Mouse (Mus musculus) heart, adult 18-20 months (tissue): ENCODE results near the gene Mst1r. TPM values are rescaled to one million over a fixed set of nuclear protein-coding genes. Genes with fewer than 3 reads are reported as not detected.

Source experiments
- DNase-seq, 2 experiments: peaks; one replicate each; pipeline ENCODE4 v3.0.0; 2021 to 2022; ENCODE audit warnings: mixed read lengths in 1 of 2
- total RNA-seq, 2 experiments: library from RNA; stranded (reverse); gene quantifications; 2 replicates each; pipeline ENCODE4 v1.2.3; 2021

Mst1r gene
- total RNA-seq, 2 experiments from 2014 or later = 2.3 to 3.1 TPM

DNA sequence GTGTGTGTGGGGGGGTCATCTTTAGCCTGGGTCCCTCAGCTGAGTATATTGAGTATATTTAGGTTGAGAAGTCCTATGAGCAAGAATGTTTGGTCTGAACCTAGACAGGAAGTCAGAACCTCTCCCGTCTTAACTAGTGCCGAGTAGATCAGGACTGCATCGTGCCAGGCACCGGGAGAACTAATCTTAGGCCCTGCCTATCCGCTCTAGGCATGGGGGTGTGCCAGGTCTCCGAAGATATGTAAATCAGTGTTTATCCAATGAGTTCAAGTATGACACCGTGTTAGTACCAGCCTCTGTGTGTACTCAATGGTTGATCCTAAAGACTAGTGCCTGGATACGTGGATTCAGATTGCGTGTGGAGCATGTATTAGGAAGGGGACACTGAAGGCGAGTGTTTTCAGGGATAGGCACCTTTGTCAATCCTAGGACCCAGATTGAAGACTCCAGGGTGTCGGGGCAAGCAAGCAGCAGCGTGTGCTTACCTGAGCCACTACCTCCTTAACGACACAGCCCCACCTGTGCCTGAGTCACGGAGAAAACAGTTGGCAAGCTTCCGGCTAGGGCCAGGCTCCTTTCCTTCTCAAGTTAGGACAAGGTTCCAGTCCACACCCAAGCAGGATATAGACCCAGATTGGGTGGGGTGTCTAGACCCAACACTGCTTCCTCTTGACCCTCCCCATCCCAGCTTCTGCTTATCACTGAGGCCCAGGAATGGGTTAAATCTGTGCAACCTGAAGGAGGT lies 3.5 kb downstream of the Mst1r start:
- DNase-seq = peak in 1 of 2 experiments; percentile 19

DNA sequence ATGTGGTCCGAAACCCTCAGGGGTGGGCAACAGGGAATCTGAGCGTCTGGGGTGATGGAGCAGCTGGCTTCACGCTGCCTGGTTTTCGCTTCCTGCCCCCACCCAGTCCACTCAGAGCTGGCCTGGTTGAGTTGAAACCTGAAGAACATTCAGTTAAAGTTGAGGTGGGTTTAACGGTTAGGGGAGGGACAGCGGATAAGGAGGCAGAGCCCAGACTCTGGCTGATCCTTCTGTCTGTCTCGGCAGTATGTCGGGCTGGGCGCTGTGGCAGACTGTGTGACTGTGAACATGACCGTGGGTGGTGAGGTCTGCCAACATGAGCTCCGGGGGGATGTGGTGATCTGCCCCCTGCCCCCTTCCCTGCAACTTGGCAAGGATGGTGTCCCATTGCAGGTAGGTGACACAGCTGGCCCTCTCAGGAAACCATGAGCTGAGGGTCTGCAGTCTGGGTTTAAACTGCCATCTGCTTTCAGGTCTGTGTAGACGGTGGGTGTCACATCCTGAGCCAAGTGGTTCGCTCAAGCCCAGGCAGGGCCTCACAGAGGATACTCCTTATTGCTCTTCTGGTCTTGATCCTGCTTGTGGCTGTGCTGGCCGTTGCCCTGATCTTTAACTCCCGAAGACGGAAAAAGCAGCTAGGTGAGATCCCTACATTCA lies 8.2 kb downstream of the Mst1r start:
- no peak for DNase-seq

DNA sequence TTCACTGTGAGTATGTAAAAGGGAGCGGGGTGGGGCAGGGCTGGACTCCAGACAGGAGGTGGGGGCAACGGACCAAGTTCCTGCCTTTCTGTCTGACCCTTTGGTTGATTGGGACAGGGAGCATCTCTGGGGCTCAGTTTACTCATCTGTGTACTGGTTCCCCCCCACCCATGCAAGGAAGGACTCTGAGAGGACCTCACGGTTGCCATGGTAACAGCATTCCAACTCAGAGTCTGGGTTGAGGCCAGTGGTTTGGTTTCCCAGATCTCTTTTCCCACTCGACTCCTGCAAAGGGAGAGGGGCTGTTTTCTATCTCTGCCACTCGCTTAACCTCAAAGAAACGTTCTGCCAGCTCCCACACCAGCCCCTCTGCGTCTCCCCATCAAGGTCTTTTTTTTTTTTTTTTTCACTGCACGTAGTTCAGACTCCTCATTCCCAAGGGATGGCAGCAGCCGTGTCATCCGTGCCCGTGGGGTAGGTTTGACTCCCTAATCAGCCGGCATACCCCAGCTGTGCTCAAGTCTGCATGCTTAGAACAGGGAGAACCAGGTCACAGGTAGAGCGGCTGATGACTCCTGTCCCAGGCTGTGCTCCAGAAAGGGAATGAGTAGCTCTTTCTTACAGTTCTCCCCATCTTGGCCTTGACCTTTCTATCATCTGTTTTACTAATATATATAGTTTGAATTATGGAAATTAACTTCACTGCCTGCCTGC lies 11.4 kb downstream of the Mst1r start:
- DNase-seq = no peak

DNA sequence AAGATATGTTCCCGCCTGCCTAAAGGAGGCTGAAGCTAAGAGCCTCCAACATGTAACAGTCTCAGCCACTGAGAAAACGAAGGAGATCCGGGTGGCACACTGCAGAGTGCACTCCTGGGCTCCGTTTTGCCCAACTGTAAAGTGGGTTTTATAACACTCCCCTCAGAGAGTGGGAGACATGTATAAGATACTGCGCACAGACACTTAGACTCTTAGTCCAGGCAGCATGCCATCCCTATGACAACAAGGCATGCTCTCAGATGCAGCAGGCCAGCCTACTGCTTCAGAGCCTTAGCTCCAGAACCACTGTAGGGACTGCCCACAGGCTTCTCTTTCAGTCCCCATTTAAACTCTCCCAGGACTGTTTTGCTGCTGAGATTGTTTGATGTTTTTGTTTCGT lies 12.2 kb downstream of the Mst1r start:
- no peak for DNase-seq

DNA sequence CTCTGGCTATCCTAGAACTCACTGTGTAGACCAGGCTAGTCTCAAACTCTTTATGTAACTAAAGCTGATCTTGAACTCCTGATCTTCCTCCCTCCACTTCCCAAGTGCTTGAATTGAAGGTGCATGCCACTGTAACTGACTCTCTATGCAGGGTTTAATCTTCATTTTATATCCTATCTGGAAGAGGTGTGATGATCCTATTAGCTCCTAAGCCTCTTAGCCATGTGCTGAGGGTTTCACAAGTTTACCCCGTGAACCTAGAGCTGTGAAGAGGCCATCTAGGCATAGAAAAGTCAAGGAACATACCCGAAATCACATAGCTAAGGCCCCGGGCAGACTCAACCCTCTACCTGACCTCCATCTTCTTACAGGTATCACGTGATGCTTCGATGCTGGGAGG lies 12.8 kb downstream of the Mst1r start:
- DNase-seq = no peak

DNA sequence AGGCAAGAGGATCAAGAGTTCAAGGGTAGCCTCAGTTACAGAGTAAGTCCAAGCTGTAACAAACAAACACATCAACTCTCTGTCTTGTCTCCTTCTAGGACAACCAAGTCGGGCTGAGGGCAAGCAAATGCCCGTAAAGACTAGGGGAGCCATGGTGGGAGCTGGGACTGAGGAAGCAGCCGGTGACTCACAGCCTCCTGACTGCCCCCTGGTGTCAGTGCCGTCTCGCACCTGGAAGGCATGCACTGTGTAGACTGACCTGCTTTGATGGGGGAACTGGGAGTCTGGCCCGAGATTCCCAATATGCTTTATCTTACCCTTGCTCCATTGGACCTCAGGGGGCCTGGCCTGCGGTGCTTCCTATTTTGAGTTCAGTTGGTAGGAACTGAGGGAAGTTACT lies 16.3 kb downstream of the Mst1r start:
- peak in 1 of 2 experiments; percentile 31 for DNase-seq

DNA sequence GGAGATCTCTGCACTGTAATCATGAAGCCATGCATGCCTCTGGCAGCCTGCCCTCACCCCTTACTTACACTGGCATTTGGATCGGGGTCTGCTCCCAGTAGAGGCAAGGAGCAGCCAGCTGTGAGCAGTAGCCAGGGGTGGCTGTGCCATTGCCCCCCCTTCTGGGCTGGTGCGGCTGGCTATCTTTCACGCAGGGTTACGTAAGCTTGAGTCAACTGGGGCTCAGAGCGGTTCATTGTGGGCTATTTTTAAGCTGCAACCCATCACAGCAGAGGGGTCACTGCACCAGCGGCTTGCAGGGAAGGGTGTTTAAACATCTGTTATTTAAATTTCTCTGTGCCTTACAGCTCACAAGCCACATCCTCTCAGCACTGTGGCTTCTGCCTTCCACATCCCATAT lies 17.3 kb downstream of the Mst1r start:
- peak; percentile 70 to 77 for DNase-seq

DNA sequence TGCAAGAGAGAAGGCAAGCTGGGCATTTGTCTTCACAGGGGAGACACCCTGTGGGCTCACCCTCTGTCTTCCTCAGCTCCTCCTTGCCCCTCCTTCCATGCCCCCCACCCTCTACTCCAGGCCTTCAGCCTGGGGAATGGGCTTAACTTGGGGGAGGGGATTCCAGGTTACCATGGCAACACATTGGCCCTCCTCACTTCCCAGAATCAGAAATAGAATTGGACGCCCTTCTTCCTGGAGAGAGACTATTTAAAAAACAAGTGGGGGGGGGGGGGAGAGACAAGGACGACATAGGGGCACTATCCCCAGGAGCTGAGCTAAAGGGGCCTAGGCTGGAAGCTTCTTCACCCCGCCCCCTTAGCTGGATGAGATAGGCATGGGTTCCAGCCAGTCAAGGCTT lies 18.6 kb downstream of the Mst1r start:
- no peak for DNase-seq

DNA sequence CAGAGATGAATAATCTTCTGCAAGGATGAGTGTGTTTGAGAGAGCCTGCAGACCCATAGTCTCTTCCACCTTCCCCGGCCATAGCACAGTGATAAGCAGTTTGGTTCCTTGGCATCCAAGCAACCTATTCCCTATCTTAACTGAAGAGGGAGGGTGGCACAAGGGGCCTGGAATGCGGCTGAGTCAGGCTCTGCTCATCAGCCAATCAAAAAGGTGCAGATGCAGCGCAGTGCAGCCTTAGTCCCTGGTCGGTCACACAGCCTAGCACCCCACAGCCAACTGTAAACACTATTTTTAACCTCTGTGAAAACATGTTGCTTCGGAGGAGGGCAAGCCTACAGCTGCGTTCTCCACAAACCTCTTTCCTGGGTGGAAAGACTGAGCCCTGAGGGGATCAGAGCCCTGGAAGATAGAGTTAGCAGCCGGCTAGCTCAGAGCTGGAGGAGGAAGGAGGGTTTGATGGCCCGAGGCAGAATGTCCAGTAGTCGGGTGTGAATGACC lies 20.3 kb downstream of the Mst1r start:
- DNase-seq = peak in 1 of 2 experiments; percentile 48

DNA sequence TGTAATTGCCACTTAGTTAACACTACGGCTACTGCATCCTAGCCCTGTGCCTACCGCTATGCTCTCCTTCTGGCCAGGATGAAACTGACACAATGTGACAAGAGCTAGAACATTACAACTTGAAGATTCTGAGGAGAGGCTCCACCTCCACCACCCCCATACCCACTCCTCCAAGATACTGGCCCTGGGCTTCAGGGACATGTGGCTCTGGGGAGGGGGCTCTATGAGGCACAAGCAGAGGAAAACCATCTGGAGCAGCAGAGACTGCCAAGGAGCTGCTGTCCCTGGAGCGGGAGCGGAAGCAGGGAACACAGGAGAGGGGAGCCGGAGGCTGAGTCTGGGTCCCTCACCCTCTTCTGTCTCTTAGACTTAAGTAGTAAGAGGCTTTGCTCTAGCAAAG lies 21.1 kb downstream of the Mst1r start:
- DNase-seq = no peak

DNA sequence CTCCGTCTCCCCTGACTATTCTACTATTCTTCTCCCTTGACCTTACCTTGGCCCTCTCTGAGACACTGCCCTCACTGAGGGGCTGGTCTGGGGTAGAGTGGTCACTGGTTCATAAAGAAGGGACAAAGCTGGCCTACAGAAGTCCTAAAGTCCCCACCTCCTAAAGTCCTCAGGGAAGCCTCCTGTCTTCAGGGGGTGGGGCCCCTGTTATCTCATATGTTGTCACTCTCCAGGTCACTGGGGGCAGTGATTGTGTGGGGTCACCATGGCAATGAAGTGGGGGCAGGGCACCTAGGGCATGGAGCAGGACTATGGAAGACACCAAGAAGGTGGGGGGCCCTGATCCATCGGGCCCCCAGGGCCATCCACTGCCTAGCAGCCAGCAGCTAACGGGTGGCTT lies 21.5 kb downstream of the Mst1r start, which contains the start of gene Actl11:
Gene Actl11 (plus strand): TSS at position 301 of the 400 bp plus-strand sequence.
- DNase-seq = no peak

DNA sequence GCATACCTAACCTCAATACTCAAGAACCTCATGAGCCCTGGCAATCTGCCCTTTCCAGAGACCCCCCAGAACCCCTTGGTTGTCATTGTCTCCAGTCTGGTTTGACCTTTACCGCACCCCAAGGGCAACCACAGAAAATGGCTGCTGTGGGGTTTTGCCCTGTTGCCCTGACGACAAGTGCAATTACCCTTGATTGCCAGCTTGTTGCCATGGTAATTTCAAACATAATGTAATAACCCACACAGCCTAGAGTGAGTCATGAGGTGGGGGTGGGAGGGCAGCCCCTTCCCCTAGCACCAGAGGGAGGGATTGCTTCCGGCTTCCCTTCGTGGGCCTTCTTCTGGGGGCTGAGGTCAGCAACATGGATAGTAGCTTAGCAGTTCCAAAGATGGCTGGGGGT lies 25.5 kb downstream of the Mst1r start:
- no peak for DNase-seq

DNA sequence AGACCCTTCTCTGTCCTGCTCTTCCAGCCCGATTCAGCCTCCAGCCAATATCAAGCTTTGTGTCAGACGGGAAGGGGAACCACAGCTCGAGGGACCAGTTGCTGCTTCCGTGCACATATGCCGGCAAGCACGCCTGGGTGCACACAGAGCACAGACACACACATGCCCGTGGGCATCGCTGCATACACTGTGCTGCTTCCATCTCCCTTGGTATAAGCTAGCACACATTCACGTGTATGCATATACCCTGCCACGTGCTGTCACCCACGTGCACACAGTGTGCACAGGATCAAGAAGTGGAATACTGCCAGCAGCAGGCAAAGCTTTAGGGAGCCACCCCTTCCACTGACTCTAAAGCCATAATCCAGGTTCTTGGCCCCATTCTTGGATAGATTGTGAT lies 27.5 kb downstream of the Mst1r start:
- DNase-seq = no peak

DNA sequence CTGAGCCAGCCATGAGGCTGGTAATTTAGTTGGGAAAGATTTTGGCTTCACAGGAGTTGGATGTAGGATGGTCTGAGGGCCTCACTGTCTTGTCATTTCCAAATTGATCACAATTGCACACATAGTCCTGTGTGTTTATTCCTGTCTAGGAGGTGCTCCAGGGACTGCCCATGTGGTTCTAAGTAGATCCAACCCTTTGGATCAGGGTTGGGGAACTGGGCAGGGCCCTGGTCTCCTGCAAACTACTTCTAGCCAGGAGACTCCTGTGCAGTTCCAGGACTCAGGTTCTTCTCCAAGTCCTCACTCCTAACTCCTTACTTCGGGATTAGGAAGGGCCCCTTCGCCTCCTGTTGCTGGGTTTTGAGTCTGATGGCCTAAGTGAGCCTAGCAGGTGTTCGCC lies 28.7 kb downstream of the Mst1r start, which contains the start of gene Camkv:
Gene Camkv (plus strand): TSS at position 301 of the 400 bp plus-strand sequence.
- DNase-seq = no peak

DNA sequence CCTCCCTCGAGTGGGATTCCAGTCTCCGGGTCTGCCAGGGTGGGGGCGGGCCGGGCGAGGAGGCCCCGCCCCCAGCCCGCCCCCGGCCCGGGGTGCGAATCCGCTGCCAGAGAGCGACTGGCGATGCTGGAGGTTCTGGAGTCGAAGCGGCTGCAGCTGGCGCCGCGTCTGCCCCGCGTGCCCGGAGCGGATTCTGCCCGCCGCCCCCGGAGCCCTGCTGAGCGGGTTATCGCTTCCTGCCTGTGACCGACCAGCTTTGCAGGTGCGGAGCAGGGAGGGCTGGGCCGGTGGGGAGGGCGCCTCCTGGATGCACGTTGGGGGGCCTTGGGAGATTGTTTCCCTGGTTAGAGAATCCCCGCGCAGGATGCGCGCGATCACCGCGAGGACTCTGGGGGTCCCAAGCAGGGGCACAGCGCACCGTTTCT lies 29.1 kb downstream of the Mst1r start:
- DNase-seq = no peak

DNA sequence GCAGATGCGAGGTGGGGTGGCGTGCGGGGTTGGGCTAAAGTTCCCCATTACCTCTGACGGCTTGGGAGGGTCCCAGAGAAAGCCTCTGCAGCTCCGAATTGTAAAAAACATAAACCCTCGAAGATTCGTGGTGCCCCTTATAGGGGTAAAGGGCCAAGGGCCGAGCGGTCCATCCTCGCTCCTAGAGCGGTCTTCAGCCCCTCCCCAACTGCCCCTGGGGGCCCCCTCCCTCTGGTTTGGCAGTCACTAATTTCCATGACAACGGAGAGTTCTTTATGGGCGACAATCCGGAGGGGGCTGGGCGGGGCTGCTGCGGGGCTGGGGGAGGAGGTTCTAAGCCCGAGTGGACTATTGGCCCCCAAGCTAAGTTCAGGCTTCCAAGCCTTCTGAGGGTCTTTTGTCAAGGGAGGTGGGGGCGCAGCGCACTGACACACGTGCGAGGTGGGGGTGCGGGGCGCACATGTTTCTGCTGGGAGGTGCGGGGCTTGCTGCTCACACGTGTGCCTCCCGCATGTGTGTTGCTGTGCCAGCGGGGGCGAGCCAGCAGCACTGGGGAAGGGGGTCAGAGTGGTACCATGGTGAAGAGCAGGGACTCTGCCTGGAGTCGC lies 29.6 kb downstream of the Mst1r start:
- DNase-seq = no peak

DNA sequence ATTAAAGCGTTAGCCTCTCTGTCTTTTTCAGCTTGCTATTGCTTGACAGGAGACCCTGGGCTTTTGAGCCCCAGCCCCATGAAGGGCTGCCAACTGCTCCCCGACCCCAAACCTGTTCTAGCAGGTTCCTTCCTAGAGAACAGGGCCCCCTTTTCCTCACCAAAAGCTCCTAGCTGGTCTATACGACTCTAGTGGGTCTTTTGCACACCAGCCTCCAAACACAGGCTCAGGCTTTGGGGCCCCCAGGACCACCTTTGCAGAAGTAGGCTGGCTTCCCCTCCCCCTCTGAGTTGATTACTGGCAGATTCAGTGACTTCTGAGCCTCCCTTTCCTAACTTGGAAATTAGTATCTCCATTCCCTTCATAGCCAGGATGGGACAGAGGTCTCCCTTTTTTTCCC lies 30.2 kb downstream of the Mst1r start:
- DNase-seq = no peak

DNA sequence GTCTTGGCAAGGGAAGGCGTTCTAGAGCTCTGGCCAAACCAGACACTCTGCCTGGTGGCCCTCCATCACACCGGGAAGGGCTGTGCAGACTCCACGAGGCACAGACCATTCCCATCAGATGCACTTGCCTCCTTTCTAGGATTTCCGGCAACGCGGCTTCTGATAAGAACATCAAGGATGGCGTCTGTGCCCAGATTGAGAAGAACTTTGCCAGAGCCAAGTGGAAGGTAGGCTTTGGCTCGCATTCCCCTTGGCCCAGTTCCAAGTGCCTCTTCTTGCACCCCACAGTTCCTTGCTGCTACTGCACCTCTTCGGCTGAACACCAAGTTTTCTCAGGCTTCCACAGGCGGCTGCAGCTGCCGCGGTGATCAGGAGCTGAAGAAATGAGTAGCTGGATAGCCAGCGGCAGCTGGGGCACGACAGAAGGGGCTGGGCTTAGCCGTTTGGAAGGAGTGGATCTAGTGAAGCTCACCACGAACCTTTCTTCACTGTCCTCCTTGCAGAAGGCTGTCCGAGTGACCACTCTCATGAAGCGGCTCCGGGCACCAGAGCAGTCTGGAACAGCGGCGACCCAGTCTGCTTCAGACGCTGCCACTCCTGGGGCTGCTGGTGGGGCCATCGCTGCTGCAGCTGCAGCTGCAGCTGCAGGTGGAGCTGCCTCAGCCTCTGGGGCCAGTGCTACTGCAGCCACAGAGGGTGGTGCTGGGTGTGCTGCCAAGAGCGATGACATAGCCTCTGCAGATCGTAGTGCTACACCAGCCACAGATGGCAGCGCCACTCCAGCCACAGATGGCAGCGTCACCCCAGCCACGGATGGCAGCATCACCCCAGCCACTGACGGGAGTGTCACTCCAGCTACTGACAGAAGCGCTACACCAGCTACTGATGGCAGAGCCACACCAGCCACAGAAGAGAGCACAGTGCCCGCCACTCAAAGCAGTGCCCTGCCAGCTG lies 40.8 kb downstream of the Mst1r start:
- no peak for DNase-seq

DNA sequence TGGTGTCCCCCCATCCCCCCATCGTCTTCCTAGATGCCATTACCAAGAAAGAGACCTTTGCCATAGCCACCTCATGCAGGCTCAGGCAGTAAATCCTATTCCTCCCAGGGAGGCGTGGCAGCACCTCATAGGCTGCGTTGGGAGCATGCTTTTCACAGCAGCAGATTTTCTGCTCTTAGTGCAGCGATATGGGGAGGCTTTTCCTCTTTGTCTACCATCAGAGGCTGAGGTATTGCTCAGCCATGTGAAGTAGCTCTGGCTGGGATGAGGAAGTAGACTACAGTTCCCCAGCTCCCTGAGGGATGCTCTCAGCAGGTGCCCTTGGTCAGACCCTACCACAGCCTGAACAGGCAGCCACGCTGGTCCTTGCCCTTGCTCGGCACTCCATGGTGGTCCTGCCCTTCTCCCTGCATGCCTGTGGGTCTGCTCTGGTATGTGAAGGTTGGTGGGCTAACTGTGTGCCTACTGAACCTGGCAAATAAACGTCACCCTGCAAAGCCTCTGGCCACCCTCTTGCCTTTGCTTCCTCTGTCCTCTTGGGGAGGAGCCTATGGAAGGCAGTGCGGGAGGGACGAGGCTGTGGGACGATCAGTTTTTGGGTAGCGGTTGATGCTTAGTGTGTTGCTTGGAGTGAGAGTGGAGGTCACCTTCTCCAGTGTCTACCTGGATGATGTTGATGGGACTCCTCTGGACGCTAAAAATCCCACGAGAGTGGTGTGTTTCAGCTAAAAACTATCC lies 42.7 kb downstream of the Mst1r start:
- no peak for DNase-seq

DNA sequence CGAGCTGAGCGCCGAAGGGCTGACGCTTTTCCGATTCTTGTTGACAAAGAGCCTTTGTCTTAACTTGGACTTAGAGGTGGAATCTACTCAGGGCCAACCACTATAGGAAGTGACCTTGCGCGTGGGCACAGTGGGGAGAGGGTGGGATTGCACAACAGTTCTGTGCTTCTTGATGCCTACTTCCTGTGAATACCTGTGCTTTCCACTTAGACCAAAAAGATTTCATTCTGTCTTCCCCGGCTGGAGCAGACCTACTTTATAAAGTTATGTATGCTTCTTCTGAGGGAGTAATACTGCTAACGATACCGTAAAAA lies 43.2 kb downstream of the Mst1r start, which contains the start of gene Traip:
Gene Traip (plus strand): TSS at position 215 of the 314 bp plus-strand sequence.
- no peak for DNase-seq
